Mouse (Mus musculus) adrenal gland, postnatal 4 days (tissue): ENCODE results near the gene Aamdc. TPM values are rescaled to one million over a fixed set of nuclear protein-coding genes. Genes with fewer than 3 reads are reported as not detected.

Experiments used
- DNase-seq, 2 experiments: peaks; one replicate each; pipeline ENCODE4 v3.0.0; 2021 to 2022; ENCODE audit warnings: low spot score in 2 of 2, mixed read lengths in 2 of 2
- long read RNA-seq, 2 experiments: library from polyadenylated mRNA; stranded (forward); transcript quantifications; one replicate each; pipeline ENCODE4 v2.0.0; 2021
- total RNA-seq, 2 experiments: library from RNA; stranded (reverse); gene quantifications; 2 replicates each; pipeline ENCODE4 v1.2.3; 2021

Gene Aamdc
- total RNA-seq, result 10 to 100 TPM; 29.9 to 33.4 TPM
- long read RNA-seq, experiment 1, transcript Aamdc-213 (5 exons, 883 nt), result major isoform, 12 of 37 reads
- long read RNA-seq, experiment 1, transcript Aamdc-206 (4 exons, 789 nt), result minor isoform, 10 of 37 reads
- long read RNA-seq, experiment 1, partial matches to known transcripts, result 0 of 37 reads
- long read RNA-seq, experiment 1, other reads (novel, unspliced or antisense), result 6 of 37 reads
- long read RNA-seq, experiment 2, transcript Aamdc-206 (4 exons, 789 nt), result minor isoform, 5 of 22 reads
- long read RNA-seq, experiment 2, transcript Aamdc-213 (5 exons, 883 nt), result major isoform, 6 of 22 reads
- long read RNA-seq, experiment 2, partial matches to known transcripts, result 1 of 22 reads
- long read RNA-seq, experiment 2, other reads (novel, unspliced or antisense), result 9 of 22 reads

GRCm38 (mm10) chr7:97579067-97579975 lies at the start of gene Aamdc, which contains the start of gene Rsf1:
Gene Aamdc (minus strand): TSS chr7:97579497.
Gene Rsf1 (plus strand): TSS chr7:97579889.
- DNase-seq, result peak; percentile 80 to 90

GRCm38 (mm10) chr7:97623402-97623801 lies 44.1 kb upstream of the Aamdc start:
- DNase-seq, result no peak

DNA sequence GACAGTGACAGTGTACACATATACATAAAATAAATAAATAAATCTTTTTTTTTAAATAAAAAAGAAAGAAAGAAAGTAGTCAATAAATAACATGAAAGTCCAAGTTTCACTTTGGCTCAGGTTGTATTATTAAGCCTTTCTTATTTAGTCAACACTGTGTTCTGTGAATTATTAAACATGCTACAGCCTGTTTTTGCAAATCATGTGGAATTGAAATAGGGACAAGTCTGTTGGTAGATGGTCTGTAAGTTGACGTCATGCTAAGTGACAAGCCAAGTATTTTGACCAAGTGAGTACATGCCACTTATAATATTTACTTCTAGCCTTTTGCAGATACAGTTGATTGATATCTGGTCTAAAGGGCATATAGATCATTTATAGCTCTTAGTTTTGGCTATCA lies 43.4 kb upstream of the Aamdc start:
- no peak for DNase-seq

DNA sequence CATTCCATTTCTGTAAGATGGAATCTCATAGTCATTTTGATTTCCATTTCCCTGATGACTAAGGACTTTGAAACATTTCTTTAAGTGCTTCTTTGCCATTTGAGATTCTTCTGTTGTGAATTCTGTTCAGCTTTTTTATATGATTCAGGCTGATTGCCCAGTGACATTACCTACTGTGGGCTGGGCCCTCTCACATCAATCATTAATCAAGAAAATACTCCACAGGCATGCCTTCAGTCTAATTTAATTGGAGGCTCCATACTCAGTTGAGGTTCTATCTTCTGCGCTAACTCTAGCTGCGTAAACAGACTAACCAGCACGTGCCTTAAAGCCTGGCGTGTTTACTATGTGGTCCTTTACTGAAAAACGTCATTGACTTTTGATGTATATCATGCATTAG lies 42.0 kb upstream of the Aamdc start:
- DNase-seq, result no peak

GRCm38 (mm10) chr7:97598548-97598947 lies 19.3 kb upstream of the Aamdc start:
- no peak for DNase-seq

GRCm38 (mm10) chr7:97593535-97593934 lies 14.2 kb upstream of the Aamdc start:
- DNase-seq, result no peak

- no peak for DNase-seq
These were observed 13.1 kb upstream of the Aamdc start for GRCm38 (mm10) chr7:97592396-97592795.

GRCm38 (mm10) chr7:97591336-97591735 lies 12.0 kb upstream of the Aamdc start:
- no peak for DNase-seq

- DNase-seq, result no peak
These were observed 11.2 kb upstream of the Aamdc start for GRCm38 (mm10) chr7:97590488-97590887.

- DNase-seq, result no peak
These were observed 9.2 kb upstream of the Aamdc start for GRCm38 (mm10) chr7:97588506-97588905.

DNA sequence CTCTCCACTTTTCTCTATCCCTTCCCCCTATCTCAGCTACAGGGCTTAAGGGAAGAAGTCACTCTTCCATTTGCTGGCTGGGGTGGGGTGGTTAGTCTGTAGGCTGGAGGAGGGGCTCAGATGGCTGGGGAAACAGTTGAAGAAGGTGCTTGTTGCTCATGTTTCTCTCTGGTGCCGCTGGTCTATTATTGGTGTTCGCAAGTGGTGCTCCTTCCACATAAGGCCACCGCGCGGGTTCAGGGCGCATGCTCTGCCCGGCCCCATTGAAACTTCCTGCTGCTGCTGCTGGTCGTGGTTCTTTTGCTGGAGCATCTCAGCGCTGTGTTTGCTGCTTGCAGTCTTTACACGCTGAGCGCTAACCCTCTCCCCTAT lies 1.5 kb upstream of the Aamdc start:
- DNase-seq, result peak; percentile 48 to 68

DNA sequence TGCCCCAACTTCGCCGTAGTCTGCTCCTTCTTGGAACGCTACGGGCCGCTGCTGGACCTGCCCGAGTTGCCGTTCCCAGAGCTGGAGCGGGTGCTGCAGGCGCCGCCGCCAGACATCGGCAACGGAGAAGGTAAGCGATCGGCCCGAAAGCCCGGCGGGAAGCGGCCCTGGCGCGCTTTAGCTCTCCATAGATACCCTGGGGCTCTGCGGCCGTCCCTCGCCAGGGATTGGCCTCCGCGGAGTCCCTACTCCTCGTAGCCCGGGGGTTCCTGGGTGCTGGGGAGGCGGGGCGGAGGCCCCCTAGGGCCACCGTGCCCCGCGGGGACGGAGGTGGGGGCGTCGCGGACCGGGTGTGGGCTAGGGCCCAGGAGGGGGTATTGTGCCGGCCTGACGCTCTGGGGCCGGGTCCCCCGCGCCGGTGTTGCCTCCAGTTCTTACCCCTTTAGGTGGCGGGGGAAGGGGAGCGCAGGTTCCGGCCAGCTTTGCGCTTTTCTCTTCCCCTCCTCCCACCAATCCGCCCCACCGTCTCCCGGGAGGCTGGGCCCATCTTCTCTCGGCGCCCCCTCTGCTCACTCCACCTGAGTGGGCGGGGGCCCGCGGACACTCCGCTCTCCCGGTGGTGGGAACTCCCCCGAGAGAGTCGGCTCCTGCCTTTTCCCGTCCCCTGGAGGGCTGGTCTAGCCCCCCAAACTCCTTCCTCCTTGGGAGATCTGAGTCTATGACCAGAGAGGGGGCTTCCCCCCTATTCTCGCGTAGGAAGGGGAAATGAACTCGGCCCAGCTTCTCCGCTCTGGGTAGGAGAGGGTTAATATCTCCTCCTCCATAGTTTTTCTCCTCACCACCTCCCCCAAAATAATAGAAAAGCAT lies 912 bp upstream of the Aamdc start:
- DNase-seq, result peak; percentile 19

DNA sequence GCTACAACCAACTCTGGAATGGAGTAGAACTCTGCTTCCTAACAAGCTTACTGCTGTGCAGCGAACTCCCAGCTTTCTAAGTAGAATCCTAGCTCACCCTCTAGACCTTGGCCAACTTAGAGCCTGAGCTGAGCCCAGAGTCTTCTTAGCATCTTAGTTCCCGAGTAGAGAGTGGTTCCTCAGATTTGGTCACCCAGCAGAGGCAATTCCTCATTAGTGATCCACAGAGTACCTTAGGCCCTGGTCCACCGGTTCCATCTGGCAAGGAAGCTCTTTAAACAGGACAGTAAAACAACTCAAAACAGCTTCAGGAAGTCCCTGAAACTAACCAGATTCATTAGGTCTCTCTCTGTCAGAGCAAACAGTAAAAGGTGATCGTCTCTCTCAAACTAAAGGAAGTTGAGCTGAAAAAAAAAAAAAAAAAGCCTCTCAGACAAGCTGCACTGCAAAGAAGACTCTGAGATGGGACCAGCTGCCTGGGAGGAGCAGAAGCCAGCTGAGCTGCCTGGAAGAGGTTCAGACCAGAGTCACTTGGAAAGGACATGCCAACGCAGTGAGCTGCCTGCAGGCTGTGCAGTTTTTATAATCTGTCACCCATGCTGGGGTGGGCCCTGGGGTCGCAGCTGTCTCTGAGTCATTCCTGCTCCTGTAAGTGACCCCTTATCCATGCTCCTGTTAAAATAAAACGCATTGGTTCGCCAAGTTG lies 783 bp downstream of the Aamdc start:
- DNase-seq, result no peak

GRCm38 (mm10) chr7:97570389-97570788 lies 8.9 kb downstream of the Aamdc start:
- no peak for DNase-seq

- DNase-seq, result no peak
These were observed 9.9 kb downstream of the Aamdc start for GRCm38 (mm10) chr7:97569372-97569771.

DNA sequence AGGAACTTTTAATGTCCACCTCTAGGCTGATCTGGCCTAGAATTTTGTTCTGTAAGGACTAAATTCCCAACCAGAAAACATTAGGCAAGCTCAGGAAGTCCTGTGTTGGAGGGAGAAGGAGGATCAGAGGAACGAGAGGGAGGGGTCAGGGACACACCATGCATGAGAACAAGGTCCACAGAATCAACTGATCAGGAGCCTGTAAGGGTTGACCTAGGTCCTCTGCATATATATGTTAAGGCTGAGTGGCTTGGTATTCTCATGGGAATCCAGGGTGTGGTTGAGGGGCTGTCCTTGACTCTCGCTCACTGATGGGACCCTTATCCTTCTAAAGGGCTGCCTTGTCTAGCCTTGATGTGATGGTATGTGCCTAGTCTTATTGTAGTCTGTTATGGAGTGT lies 15.7 kb downstream of the Aamdc start:
- no peak for DNase-seq

- DNase-seq, result no peak
These were observed 28.6 kb downstream of the Aamdc start for GRCm38 (mm10) chr7:97550673-97551072.

DNA sequence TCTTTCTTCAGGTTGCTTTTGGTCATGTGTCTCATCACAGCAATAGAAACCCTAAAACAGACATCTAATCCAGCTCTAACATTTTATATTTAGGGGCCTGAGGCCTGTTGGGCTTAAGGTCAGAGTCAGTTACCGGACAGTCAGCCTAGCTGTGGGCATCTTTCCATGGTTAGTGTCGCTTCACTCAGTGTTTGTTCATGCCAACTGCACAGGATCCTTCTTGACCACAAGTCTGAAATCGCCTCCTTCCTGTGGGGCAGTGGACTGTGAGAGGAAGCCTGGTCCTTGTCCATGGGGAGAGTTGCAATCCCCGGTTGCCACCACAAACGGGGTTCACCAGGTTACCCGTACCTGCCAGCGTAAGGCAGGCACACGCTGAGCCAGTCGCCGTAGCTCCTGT lies 30.0 kb downstream of the Aamdc start:
- DNase-seq, result no peak

DNA sequence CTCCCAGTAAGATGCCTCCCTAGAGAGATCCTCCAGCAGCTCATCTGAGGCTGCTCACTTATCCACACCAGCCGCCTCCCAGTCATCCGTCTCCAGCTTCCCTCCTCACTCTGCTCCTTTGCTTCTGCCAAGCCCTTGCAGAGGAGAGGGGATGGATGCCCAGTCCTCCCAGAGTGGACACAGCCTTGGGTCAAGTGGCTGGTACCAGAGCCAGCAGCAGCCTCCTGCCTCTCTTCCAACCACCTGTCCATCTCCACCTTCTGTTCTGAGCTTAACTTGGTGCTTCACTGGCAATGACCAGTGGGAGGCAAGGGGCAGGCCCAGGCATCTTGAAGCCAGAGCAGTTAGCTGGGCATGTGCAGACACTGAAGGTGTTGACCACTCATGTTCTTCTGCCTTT lies 32.8 kb downstream of the Aamdc start:
- no peak for DNase-seq

GRCm38 (mm10) chr7:97536571-97536970 lies 42.7 kb downstream of the Aamdc start:
- no peak for DNase-seq

- DNase-seq, result no peak
These were observed 43.8 kb downstream of the Aamdc start for GRCm38 (mm10) chr7:97535531-97535930.
